Mouse (Mus musculus): Measurements from ENCODE around the gene Dab1. TPM values are rescaled to one million over a fixed set of nuclear protein-coding genes. Genes with fewer than 3 reads are reported as not detected.

Dab1 gene
- polyA plus RNA-seq, 1 experiment, result 35.8 TPM

GRCm38 (mm10) chr4:104582726-104583125, 963.6 kb downstream of the Dab1 start:
- 57% methylated on average over 5 of the region's 5 CpGs for WGBS
- H3K27ac ChIP-seq (ENCODE audit: insufficient read depth, low read length), result no peak overlapping the region
- TF ChIP-seq CTCF (IDR thresholded peaks at IDR 0.05; ENCODE audit: borderline replicate concordance, insufficient read depth, low read depth, low read length) (no peak), POLR2A (IDR thresholded peaks at IDR 0.05; ENCODE audit: borderline replicate concordance, insufficient read depth, low read length) (no peak)

GRCm38 (mm10) chr4:104587826-104588225, 968.7 kb downstream of the Dab1 start:
- 48% methylated on average over 2 of the region's 2 CpGs for WGBS
- no peak for TF ChIP-seq POLR2A (IDR thresholded peaks at IDR 0.05; ENCODE audit: borderline replicate concordance, insufficient read depth, low read length)
- no peak for TF ChIP-seq CTCF (IDR thresholded peaks at IDR 0.05; ENCODE audit: borderline replicate concordance, insufficient read depth, low read depth, low read length)
- DNase-seq, result no peak

More at GRCm38 (mm10) chr4:104582726-104583125, 963.6 kb downstream of the Dab1 start:
- Histone ChIP-seq H3K4me1 (ENCODE audit: control insufficient read depth, insufficient read depth, low read length) (peaks cover 20% of the 10 kb centered on the region), H3K4me3 (replicated peaks; ENCODE audit: insufficient read depth, low read depth, low read length) (no peak overlapping the region), H3K27me3 (ENCODE audit: control insufficient read depth, insufficient read depth, low read length) (no peaks in the 10 kb centered on the region)
- DNase-seq, result no peak

GRCm38 (mm10) chr4:104596936-104597335, 977.8 kb downstream of the Dab1 start:
- TF ChIP-seq POLR2A (IDR thresholded peaks at IDR 0.05; ENCODE audit: borderline replicate concordance, insufficient read depth, low read length), result no peak
- no peak for TF ChIP-seq CTCF (IDR thresholded peaks at IDR 0.05; ENCODE audit: borderline replicate concordance, insufficient read depth, low read depth, low read length)
- Histone ChIP-seq H3K4me1 (ENCODE audit: control insufficient read depth, insufficient read depth, low read length) (peaks cover 7% of the 10 kb centered on the region; the same call in 1 of the 2 replicates), H3K4me3 (replicated peaks; ENCODE audit: insufficient read depth, low read depth, low read length) (no peak overlapping the region), H3K27me3 (ENCODE audit: control insufficient read depth, insufficient read depth, low read length) (no peaks in the 10 kb centered on the region), H3K27ac (ENCODE audit: insufficient read depth, low read length) (no peak overlapping the region)
- no peak for DNase-seq
- WGBS, result 75% methylated on average over 7 of the region's 7 CpGs

More at GRCm38 (mm10) chr4:104587826-104588225, 968.7 kb downstream of the Dab1 start:
- H3K4me3 ChIP-seq (replicated peaks; ENCODE audit: insufficient read depth, low read depth, low read length), result no peak overlapping the region
- H3K27ac ChIP-seq (ENCODE audit: insufficient read depth, low read length), result no peak overlapping the region
- H3K27me3 ChIP-seq (ENCODE audit: control insufficient read depth, insufficient read depth, low read length), result no peaks in the 10 kb centered on the region
- H3K4me1 ChIP-seq (ENCODE audit: control insufficient read depth, insufficient read depth, low read length), result no peaks in the 10 kb centered on the region; the same call in 1 of the 2 replicates

- WGBS, result 69% methylated on average over 6 of the region's 6 CpGs
- DNase-seq, result no peak
- Histone ChIP-seq H3K27ac (ENCODE audit: insufficient read depth, low read length) (no peak overlapping the region), H3K4me3 (replicated peaks; ENCODE audit: insufficient read depth, low read depth, low read length) (no peak overlapping the region), H3K4me1 (ENCODE audit: control insufficient read depth, insufficient read depth, low read length) (peaks cover 7% of the 10 kb centered on the region; the same call in 1 of the 2 replicates), H3K27me3 (ENCODE audit: control insufficient read depth, insufficient read depth, low read length) (no peaks in the 10 kb centered on the region)
- TF ChIP-seq CTCF (IDR thresholded peaks at IDR 0.05; ENCODE audit: borderline replicate concordance, insufficient read depth, low read depth, low read length) (no peak), POLR2A (IDR thresholded peaks at IDR 0.05; ENCODE audit: borderline replicate concordance, insufficient read depth, low read length) (no peak)
Measured at GRCm38 (mm10) chr4:104597490-104598465, 978.6 kb downstream of the Dab1 start.

GRCm38 (mm10) chr4:104602804-104603203, 983.6 kb downstream of the Dab1 start:
- DNase-seq, result no peak
- peaks cover 3% of the 10 kb centered on the region; the same call in 1 of the 2 replicates for H3K4me1 ChIP-seq (ENCODE audit: control insufficient read depth, insufficient read depth, low read length)
- no peak for TF ChIP-seq CTCF (IDR thresholded peaks at IDR 0.05; ENCODE audit: borderline replicate concordance, insufficient read depth, low read depth, low read length)
- no peak for TF ChIP-seq POLR2A (IDR thresholded peaks at IDR 0.05; ENCODE audit: borderline replicate concordance, insufficient read depth, low read length)
- no peak overlapping the region for H3K4me3 ChIP-seq (replicated peaks; ENCODE audit: insufficient read depth, low read depth, low read length)
- WGBS, result 88% methylated on average over 8 of the region's 8 CpGs
- no peaks in the 10 kb centered on the region for H3K27me3 ChIP-seq (ENCODE audit: control insufficient read depth, insufficient read depth, low read length)
- H3K27ac ChIP-seq (ENCODE audit: insufficient read depth, low read length), result no peak overlapping the region

GRCm38 (mm10) chr4:104604298-104604697, 985.1 kb downstream of the Dab1 start:
- no peaks in the 10 kb centered on the region for H3K27me3 ChIP-seq (ENCODE audit: control insufficient read depth, insufficient read depth, low read length)
- WGBS, result 97% methylated on average over 2 of the region's 2 CpGs

GRCm38 (mm10) chr4:104606881-104607280, 987.7 kb downstream of the Dab1 start:
- WGBS, result 69% methylated on average over 8 of the region's 8 CpGs
- DNase-seq, result no peak
- TF ChIP-seq POLR2A (IDR thresholded peaks at IDR 0.05; ENCODE audit: borderline replicate concordance, insufficient read depth, low read length) (no peak), CTCF (IDR thresholded peaks at IDR 0.05; ENCODE audit: borderline replicate concordance, insufficient read depth, low read depth, low read length) (no peak)
- H3K27me3 ChIP-seq (ENCODE audit: control insufficient read depth, insufficient read depth, low read length), result no peaks in the 10 kb centered on the region
- no peak overlapping the region for H3K27ac ChIP-seq (ENCODE audit: insufficient read depth, low read length)
- no peak overlapping the region for H3K4me3 ChIP-seq (replicated peaks; ENCODE audit: insufficient read depth, low read depth, low read length)
- peaks cover 3% of the 10 kb centered on the region; the same call in 1 of the 2 replicates for H3K4me1 ChIP-seq (ENCODE audit: control insufficient read depth, insufficient read depth, low read length)

More at GRCm38 (mm10) chr4:104604298-104604697, 985.1 kb downstream of the Dab1 start:
- TF ChIP-seq CTCF (IDR thresholded peaks at IDR 0.05; ENCODE audit: borderline replicate concordance, insufficient read depth, low read depth, low read length) (no peak), POLR2A (IDR thresholded peaks at IDR 0.05; ENCODE audit: borderline replicate concordance, insufficient read depth, low read length) (no peak)
- no peak for DNase-seq
- Histone ChIP-seq H3K4me3 (replicated peaks; ENCODE audit: insufficient read depth, low read depth, low read length) (no peak overlapping the region), H3K27ac (ENCODE audit: insufficient read depth, low read length) (no peak overlapping the region), H3K4me1 (ENCODE audit: control insufficient read depth, insufficient read depth, low read length) (peaks cover 3% of the 10 kb centered on the region; the same call in 1 of the 2 replicates)
